Mouse (Mus musculus) E14TG2a.4 (cell line): ENCODE measurements around the gene Itfg2.

Experiments used
- CTCF ChIP-seq: conservative IDR thresholded peaks from 2 replicates; pipeline ENCODE4 v1.5.1; 2014; ENCODE audit warnings: low read length
- NANOG ChIP-seq: IDR thresholded peaks from 2 replicates; pipeline ENCODE4 v1.6.1; 2014; ENCODE audit warnings: borderline replicate concordance, low read length, mixed read lengths
- POU5F1 ChIP-seq: IDR thresholded peaks from 2 replicates; pipeline ENCODE4 v1.6.1; 2014; ENCODE audit warnings: low read length, borderline replicate concordance

DNA sequence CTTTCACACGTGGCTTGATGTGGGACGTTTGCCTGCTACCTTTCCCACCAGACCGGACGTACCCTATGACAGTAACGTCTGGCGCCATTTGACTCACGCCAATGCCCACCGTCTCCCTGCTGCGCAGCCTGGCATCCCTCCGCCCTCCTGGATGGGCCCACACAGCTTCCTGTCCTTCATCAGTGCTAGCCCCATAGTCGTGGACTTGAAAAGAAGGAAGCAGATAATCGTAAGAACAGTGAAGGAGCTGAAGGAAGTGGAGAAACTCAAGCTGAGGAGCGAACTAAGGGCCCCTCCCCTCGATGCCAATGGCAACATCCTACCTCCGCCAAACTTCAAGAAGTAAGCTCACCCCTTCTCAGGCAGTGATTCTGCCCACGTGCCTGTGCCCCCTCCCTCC, 45.1 kb downstream of the Itfg2 start:
- TF ChIP-seq CTCF (no peak), POU5F1 (no peak), NANOG (no peak)
